9 mouse cellular contexts compared by ENCODE assay signal in the genomic region with DNA sequence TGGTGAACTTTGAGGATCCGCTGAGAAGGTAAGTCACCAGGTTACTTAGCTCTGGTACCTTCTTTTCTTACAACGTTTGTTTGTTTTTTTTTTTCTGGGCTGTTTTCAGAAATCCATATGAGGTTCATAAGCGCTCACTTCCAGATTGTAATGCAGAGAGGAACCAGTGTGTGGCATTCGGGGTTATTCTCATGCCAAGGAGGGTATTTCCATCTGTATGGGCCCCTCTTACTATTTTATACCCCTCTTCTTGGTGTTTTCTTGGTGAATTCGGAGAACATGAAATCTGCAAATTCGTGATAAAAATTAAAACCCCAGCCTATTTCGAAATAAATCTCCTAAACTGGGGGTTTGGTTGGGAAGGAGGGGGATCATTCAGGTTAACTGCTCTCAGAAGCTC. TPM values are rescaled to one million over a fixed set of nuclear protein-coding genes. Genes with fewer than 3 reads are reported as not detected.
DNase-seq lines count a peak whose midpoint lies in the region; ATAC-seq and TF ChIP-seq lines count a peak whose summit lies in the region.
"Had no signal": no experiment of that assay in that cellular context is flagged by ENCODE, and none has a peak within 500 bp of the region (broad histone marks: within the 10 kb centered on the region; RNA-seq: fewer than 3 reads in every experiment).

No protein-coding gene starts in this region.

- no peak for ATAC-seq in kidney, embryonic 14.5 days (ENCODE audit: low FRiP score, low TSS enrichment)
- no peak for ATAC-seq in forebrain, postnatal 0 days
- ATAC-seq in midbrain, embryonic 16.5 days = no peak; the same call in 1 of the 2 replicates

- no peaks in the 10 kb centered on the region for H3K36me3 ChIP-seq in kidney, embryonic 14.5 days (ENCODE audit: control insufficient read depth, insufficient read depth, low read length)
- no peaks in the 10 kb centered on the region for H3K36me3 ChIP-seq in forebrain, postnatal 0 days (ENCODE audit: insufficient read depth)
- no peaks in the 10 kb centered on the region for H3K36me3 ChIP-seq in midbrain, embryonic 16.5 days (ENCODE audit: control insufficient read depth, insufficient read depth, low read length)
- H3K36me3 ChIP-seq: heart, embryonic 10.5 days had no signal

- no peak overlapping the region for H3K9ac ChIP-seq in kidney, embryonic 14.5 days (ENCODE audit: low read depth, low read length)
- H3K9ac ChIP-seq in forebrain, postnatal 0 days = peak overlapping the region; percentile 62
- H3K9ac ChIP-seq in midbrain, embryonic 16.5 days (ENCODE audit: low read depth, low read length) = peak overlapping the region; percentile 77

- no peaks in the 10 kb centered on the region for H3K9me3 ChIP-seq in kidney, embryonic 14.5 days (ENCODE audit: control insufficient read depth, low read length)
- no peaks in the 10 kb centered on the region for H3K9me3 ChIP-seq in forebrain, postnatal 0 days (ENCODE audit: low read length)
- H3K9me3 ChIP-seq in midbrain, embryonic 16.5 days (replicated peaks; ENCODE audit: control insufficient read depth, low read length, poor library complexity, severe bottlenecking) = no peaks in the 10 kb centered on the region
- H3K9me3 ChIP-seq: heart, embryonic 10.5 days had no signal

- no peaks in the 10 kb centered on the region for H3K4me1 ChIP-seq in kidney, embryonic 14.5 days (ENCODE audit: control insufficient read depth, insufficient read depth, low read length)
- no peaks in the 10 kb centered on the region for H3K4me1 ChIP-seq in forebrain, postnatal 0 days (ENCODE audit: insufficient read depth)
- peaks cover 17% of the 10 kb centered on the region; the same call in 1 of the 2 replicates for H3K4me1 ChIP-seq in midbrain, embryonic 16.5 days (ENCODE audit: control insufficient read depth, insufficient read depth, low read length)

- H3K27me3 ChIP-seq in kidney, embryonic 14.5 days (ENCODE audit: control insufficient read depth, insufficient read depth, low read length) = no peaks in the 10 kb centered on the region
- H3K27me3 ChIP-seq in forebrain, postnatal 0 days (ENCODE audit: insufficient read depth, low read length) = no peaks in the 10 kb centered on the region
- H3K27me3 ChIP-seq in midbrain, embryonic 16.5 days (ENCODE audit: control insufficient read depth, insufficient read depth, low read depth, low read length) = no peaks in the 10 kb centered on the region

- no peak for DNase-seq in kidney, adult 9 months
- DNase-seq in cerebellum, adult 9-11 months = peak; percentile 40
- peak; percentile 56 for DNase-seq in forebrain, postnatal 0 days
- DNase-seq in frontal cortex, postnatal 25 days (ENCODE audit: low spot score in 2 of 2) = no peak
- DNase-seq in kidney, postnatal 4 days = no peak
- no peak for DNase-seq in left cerebral cortex, adult 9 months (ENCODE audit: low spot score in 2 of 2)

- 12% methylated on average over 7 of the region's 7 CpGs for WGBS in kidney, embryonic 14.5 days
- 5% methylated on average over 7 of the region's 7 CpGs for WGBS in forebrain, postnatal 0 days
- 5% methylated on average over 7 of the region's 7 CpGs for WGBS in midbrain, embryonic 16.5 days

- H3K4me3 ChIP-seq in kidney, embryonic 14.5 days (ENCODE audit: low read length) = no peak overlapping the region
- H3K4me3 ChIP-seq in forebrain, postnatal 0 days (ENCODE audit: low read depth, low read length) = peak overlapping the region; percentile 49
- H3K4me3 ChIP-seq in midbrain, embryonic 16.5 days (ENCODE audit: low read depth, low read length) = peak overlapping the region; percentile 60

- H3K4me2 ChIP-seq in kidney, embryonic 14.5 days (replicated peaks; ENCODE audit: low read depth, low read length) = peak overlapping the region; percentile 30; the same call in 1 of the 2 replicates
- peak overlapping the region; percentile 71 for H3K4me2 ChIP-seq in forebrain, postnatal 0 days (ENCODE audit: low read depth)
- H3K4me2 ChIP-seq in midbrain, embryonic 16.5 days (ENCODE audit: low read length) = peak overlapping the region; percentile 86

- H3K27ac ChIP-seq in kidney, embryonic 14.5 days (ENCODE audit: low read depth, low read length) = no peak overlapping the region
- 0 out of 2 replicates have a peak overlapping the region, but pooled peaks have one; percentile 76 for H3K27ac ChIP-seq in forebrain, postnatal 0 days (ENCODE audit: low read depth, low read length)
- H3K27ac ChIP-seq in midbrain, embryonic 16.5 days (ENCODE audit: low read length) = peak overlapping the region; percentile 92
- H3K27ac ChIP-seq: heart, embryonic 10.5 days had no signal

- no peak; the same call in 1 of the 2 replicates for TF ChIP-seq CTCF in forebrain, postnatal 0 days (IDR thresholded peaks at IDR 0.05; ENCODE audit: low read depth)

RNA-seq across cellular contexts. Expression of gene Lrrc4c, which starts 0.6 kb away (rescaled TPM):
- polyA plus RNA-seq in kidney, embryonic 14.5 days (2014; fragmentation: Nextera tagmentation; extraction: Ambion mirVana) = 0.46 and 0.58 TPM in 2 replicates
- 60.7 and 67.6 TPM in 2 replicates for total RNA-seq in forebrain, postnatal 0 days (2014; rRNA removed)
- polyA plus RNA-seq in forebrain, postnatal 0 days (2015; fragmentation: Nextera tagmentation; extraction: Ambion mirVana) = 32.0 and 39.9 TPM in 2 replicates
- 41.6 and 43.3 TPM in 2 replicates for polyA plus RNA-seq in midbrain, embryonic 16.5 days (2015; fragmentation: Nextera tagmentation; extraction: Ambion mirVana)

Comparison
In these comparisons a context has a peak if more than half of its experiments do, and no peak if none do; other contexts are left out.
1. H3K4me2 ChIP-seq: peak in every context shown above with its lines; median percentile 86 in midbrain, embryonic 16.5 days; 71 in forebrain, postnatal 0 days; 30 in kidney, embryonic 14.5 days.
2. DNase-seq: peak in cerebellum, adult 9-11 months (single experiment) and forebrain, postnatal 0 days (single experiment); none in kidney, adult 9 months (single experiment), frontal cortex, postnatal 25 days (0 of 2), kidney, postnatal 4 days (0 of 2) and left cerebral cortex, adult 9 months (0 of 2).
3. RNA of gene Lrrc4c, which starts 0.6 kb away (polyA plus RNA-seq): 41.6 to 43.3 TPM in midbrain, embryonic 16.5 days and 32.0 to 39.9 TPM in forebrain, postnatal 0 days; 0.46 to 0.58 TPM in kidney, embryonic 14.5 days; every median in the first group is over 10 times any median in the second.